Mouse (Mus musculus) cerebellum, adult (tissue): Measurements from ENCODE around the gene Lrit2.

Source experiments
- ATAC-seq: cut with Nextera tagmentation; 2 replicates; pipeline ENCODE4 v1.9.2; 2017; ENCODE audit warnings: mild to moderate bottlenecking, moderate library complexity, mixed read lengths; ENCODE audit not compliant: insufficient number of reproducible peaks, low FRiP score, low TSS enrichment

Lrit2 gene

DNA sequence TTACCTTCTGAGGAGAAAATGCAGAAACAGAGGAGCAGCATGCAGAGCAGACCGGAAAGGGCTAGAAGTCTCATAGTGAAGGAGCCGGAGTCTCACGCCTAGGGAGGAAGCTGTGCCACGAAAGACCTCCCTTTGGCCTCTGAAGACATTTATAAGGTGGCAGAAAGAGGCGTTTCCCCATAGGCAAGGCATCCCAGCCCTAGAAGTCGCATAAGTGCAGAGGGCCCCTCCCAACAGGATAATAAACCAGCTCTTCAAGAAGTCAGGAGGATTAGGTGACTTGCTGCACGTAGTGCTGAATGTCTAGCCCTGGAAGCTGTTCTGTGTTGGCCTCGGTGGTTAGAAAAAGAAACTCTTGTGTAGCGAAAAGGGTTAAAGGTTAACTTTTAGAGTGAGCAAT is 42.2 kb downstream of the Lrit2 start:
- no peak for ATAC-seq

DNA sequence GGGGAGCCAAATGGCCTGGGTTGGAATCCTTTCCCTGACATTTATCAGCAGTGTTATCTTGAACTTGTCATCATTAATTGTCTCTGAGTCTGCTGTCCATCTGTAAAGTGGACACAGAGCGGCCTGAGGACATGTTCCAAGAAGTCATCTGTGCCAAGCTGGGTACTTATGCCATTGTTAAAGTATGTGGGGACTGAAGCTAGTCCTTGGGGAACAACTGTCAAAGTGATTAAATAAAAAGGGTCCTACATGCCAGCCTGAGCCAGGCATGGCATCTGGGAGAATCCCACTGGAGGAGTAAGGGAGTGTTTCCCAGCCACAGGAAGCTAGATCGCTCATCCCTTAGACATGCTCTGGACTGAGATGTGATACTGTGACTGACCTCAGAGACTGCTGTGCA is 42.7 kb downstream of the Lrit2 start:
- no peak for ATAC-seq

DNA sequence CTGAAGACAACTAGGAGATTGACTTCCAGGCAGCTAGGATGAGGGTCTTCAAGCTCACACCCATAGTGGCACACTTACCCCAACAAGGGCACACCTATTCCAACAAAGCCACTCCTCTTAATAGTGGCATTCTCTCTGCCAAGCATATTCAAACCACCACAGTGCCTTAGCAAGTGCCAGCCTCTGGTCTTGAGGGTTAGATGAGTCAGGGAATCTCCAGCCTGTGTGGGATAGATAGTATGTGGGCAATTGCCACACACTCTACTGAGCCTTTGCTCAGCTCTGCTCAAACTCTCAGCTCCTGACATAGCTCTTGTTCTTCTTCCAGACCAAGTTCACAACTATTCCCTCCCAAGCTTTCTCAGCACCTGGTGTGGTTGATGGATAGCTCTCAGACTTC is 43.6 kb downstream of the Lrit2 start:
- no peak for ATAC-seq

DNA sequence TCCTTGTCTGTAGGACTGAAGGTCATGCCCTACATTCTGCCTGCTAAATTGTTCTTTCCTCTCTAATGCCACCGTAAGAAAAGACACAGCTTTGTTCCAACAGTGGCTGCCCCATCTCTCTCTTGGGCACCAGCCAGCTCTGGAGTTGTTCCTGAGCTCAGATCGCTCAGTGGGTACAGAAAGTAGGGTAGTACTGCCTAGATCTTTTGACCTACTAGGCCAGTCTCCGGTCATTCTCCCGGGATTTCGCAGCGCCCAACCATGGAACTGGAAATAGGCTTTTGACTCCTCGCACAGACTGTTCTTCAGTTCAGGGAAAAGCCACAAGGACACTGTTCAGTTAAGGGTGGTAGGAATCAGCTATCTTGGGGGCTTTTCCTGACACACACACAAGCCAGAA is 45.2 kb downstream of the Lrit2 start:
- no peak for ATAC-seq

DNA sequence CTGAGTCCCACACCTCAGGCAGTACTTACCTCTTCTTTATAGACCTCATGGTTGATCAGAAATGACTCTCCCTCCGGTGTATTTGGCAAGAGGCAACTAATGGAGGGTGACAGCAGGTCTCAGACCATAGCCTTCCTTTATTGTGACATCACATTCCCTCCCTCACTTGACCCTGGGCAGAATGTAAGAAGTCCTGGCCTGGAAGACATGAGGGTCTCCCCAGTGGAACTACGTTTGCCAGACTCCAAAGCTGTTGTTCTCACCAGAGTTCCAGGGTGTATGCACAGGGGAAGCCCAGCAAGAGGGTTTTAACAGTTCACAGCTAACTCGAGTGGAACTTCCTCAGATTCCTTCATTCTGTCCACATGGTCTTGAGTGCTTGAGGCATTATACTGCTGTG is 46.2 kb downstream of the Lrit2 start, which contains the start of gene 2610528A11Rik:
Gene 2610528A11Rik (minus strand): TSS at position 101 of the 400 bp plus-strand sequence.
- no peak for ATAC-seq

DNA sequence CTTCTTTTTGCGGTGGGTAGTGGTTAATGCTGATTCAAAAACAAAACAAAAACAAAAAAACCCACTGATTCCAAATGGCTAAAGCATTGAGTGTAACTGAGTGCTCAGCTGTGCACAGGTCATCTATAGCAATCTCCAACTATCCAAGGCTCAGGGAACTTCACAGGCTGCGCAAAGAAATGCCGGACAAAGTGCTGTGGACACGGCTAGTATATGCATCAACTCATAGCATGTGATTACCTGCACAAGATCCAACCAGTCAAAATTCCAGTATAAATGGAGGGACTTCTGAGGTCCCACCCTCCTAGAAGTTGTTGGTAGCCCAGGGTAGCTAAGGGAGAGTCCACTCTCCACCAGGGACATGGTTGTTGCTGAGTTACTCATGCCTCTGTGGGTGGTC is 51.5 kb downstream of the Lrit2 start:
- no peak for ATAC-seq
